Mouse (Mus musculus) heart, postnatal 4 days (tissue): Measurements from ENCODE around the gene 1700011L22Rik. TPM values are rescaled to one million over a fixed set of nuclear protein-coding genes. Genes with fewer than 3 reads are reported as not detected.

Experiments used
- DNase-seq: peaks from one replicate; pipeline ENCODE4 v3.0.0; 2021
- total RNA-seq, 2 experiments: library from RNA; stranded (reverse); gene quantifications; 2 replicates each; pipeline ENCODE4 v1.2.3; 2021

Gene 1700011L22Rik
- total RNA-seq, 2 experiments from 2014 or later, result not detected

DNA sequence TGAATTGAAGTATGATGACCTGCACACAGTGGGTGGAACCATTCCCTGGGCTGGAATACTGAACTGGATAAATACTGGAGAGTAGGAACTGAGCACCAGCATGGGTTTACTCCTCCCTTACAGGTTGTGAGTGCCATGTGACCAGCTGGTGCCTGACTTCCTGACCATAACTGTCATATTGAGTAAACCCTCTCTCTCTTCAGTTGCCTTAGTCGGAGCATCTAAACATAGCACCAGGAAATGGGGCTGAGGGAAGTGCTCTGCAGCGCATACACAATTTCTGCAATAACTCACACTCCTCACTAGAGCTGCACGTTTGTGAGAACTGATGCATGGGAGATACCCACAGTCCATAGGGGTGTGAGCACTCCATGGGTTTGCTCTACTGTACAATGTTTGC lies 9.1 kb downstream of the 1700011L22Rik start:
- DNase-seq, result no peak

DNA sequence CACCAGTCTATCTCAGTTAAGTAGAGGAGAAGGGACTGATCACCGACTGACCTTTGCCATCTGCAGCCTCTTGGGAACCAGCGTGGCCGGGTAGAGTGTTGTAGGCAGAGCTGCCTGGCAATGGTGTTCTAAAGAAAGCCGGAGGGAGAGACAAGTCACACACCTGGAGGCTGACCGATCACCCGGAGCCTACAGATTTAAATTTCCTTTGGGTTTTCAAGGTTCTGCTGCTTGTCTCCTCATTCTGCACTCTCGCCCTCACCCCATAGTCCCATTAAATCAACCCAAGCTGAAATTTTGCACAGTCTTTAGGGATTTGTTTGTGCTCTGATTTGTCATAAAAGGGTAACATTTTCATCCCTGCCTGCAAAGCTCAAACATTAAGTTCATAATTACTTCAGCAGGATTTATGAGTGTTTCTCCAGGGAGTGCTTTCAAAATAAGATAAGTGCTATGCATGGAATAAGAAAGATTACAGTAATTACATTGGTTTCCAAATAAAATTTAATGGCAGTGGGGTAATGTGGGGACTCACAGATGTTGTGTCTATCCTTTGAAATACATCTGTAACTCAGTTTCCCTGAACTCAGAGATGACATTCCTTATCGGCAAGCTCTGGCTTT lies 19.0 kb downstream of the 1700011L22Rik start:
- DNase-seq, result no peak

DNA sequence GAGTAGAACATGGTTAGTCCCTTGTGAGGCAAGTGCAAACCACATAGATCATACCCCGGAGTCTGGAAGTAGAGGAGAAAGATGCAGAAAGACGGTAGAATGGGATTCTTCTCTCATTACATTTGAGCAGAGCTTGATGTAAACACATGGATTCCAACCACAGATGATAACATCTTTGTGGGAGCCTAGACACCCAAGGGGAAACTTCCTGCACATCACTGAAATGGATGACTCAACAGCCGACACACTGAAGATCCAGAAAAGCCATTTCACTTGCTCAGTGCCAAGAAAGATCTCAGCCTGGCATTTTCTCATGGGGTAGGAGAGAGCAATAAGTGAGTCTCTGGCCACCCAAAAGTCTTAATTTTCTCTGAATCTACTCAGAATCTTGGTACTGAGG lies 20.5 kb downstream of the 1700011L22Rik start:
- DNase-seq, result no peak

DNA sequence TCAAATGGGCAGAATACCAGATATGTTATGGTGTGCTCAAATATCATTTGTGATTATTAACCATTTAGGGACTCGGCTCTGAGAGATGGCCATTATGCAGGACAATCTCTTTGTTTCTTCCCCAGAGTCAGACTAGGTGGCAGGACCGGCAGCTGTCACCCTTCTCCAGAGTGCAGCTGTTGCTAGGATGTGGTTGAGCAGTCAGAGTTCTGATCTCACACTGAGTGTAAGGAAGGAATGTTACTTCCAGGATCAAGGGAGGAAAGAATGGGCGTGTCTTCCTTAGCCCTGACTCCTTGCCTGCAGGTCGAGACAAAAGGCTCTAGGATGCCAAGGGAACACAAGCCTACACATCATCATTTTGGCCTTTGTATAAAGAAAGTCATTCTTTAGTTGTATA lies 21.2 kb downstream of the 1700011L22Rik start:
- DNase-seq, result no peak

DNA sequence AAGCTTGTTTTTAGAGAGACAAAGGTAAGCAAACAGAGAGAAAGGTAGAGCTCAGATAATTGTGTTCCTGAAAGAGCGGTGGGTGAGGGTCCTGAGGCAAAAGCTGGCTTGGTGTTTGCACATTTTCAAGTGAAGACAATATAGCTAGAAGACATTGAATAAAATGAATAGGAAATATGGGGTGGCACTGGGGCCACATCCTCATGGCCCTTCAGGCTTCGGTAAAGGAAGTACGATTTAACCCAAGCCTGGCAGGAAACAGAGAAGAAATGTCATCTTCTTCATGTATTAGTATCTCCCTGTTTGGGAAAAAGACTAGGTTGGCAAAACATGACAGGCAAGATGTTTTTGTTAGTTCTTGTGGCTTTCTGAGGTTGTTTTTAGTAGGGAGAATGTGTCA lies 22.3 kb downstream of the 1700011L22Rik start:
- no peak for DNase-seq

DNA sequence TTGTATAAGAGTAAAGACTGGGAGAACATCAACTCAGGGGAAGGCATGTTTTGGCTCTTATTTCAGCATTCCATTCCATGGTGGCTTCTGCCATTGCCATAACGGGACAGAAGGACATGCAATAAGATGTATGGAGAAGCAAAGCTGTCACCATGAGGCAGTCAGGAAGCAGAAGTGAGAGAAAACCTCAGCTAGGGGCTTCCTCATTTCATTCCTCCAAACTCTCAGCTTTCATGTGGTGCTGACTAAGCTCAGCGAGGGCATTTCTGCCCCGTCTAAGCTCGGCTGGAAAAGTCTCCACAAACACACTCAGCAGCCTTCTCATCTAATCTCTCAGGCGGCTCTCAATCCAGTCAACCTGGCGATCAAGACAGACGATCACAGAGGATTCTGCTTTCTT lies 22.8 kb downstream of the 1700011L22Rik start:
- no peak for DNase-seq

DNA sequence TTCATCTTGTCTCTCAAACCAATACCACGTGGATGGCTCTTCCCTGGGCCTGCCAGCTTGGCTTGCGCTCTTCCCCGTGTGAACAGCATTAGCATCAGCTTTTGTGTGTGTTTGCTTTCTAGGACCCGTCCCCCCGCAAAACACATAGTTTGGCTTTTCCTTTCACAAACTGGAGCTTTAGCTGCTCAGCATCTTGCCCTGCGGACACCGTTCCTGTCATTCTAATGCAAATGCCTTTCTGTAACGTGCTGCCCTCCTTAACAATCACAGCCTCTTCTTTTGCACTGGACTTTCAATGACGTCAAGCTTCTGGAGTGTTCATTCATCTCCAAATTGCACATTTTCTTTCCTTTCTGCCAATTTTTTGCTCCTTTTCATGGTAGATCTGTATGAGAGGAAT lies 24.0 kb downstream of the 1700011L22Rik start:
- no peak for DNase-seq

DNA sequence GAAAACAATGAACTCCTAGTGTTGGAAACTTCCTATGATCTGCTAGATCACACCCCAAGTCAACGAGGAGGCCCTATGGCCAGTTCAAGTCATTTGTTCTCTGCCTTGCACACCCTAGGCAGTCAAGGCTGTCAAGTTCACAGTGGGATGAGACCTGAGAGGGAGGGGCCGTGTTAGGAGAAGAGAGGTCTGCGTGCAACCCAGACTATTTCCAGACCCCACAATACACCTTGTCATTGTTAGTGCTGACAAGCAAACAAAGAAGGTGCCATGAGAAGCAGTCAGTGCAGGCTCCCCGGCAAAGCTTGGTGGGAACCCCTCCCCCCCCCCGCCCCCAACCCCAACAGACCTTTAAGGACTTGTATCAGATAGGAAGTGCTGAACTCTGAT lies 25.6 kb downstream of the 1700011L22Rik start:
- no peak for DNase-seq

DNA sequence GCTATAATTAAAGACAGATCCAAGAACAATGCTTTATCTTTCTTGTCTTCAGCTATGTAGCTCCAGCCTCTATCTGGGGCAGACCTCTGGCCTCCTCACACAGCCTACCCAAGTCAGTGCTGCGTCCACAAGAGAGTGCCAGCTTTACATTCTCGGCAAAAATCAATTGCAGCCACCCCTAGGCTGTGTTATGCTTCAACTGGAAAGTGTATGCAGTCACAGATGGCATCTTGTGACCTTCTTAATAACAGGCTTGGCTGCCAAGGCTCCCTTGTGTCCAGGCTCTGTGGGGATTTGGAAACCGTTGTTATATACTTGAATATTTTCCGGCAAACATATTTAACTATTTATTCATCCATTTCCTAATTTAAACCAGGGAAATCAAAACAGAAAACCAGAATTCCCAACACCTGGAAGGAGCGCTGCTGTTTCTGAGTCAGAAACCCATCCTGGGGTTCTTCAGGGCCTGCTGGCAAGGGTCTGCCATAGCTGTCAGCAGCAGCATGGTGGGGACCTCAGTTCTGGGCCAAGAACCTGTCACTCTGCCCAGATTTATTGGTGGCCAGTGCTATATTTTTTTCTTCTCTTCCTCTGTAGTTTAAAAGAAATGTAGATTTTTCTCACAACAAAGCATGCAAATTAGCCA lies 26.1 kb downstream of the 1700011L22Rik start:
- peak; percentile 30 for DNase-seq

DNA sequence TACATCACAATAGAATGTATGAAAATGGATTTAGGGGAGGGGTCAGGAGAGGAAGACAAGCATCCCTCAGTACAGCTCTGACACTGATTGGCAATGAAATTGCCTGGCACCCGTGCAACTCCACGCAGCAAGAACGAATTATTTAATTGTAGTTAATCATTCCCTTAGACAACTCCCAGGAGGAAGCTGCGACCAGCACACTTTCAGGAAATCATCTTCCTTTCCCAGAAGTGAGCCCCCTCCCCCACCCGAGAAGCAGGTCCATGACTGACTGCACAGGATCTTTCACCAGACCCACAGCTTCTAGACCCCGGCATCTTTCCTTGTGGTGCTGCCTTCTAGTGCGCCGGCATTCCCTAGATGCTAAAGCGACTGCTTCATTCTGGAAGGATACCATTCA lies 36.7 kb downstream of the 1700011L22Rik start:
- DNase-seq, result no peak

DNA sequence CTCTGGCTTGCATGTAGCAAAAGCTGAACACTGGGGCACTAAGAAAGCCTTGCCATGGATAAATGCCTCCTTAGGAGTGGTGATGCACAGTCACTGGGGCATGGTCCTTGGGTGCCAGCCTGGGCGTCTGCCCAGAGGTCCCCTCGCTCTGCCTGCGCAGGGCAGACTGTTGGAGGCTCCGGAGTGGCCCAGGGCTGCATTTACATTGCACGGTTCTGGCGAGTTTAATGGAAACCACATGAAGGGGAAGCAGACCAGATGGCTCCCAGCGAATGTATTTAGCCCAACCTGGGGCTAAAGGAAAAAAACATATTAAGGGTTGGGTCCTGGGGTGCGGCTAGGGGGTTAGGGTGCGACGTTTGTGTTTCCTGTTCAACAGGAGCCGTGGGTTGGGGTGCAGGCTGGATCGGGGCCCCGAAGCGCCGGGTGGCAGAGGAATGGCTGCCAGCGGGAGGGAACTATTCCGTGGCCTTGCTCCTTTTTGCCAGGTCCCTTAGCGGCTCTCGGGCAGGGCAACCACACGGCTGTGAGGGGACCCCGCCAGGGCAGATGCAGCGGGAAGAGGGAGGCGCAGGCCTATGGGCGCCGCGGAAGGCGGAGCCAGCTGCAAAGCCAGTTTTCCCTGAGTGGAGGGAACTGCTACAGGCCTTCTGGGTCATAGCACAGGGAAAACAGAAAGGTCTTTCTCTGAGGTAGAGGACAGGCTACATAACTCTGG lies 38.6 kb downstream of the 1700011L22Rik start:
- peak; percentile 67 for DNase-seq

DNA sequence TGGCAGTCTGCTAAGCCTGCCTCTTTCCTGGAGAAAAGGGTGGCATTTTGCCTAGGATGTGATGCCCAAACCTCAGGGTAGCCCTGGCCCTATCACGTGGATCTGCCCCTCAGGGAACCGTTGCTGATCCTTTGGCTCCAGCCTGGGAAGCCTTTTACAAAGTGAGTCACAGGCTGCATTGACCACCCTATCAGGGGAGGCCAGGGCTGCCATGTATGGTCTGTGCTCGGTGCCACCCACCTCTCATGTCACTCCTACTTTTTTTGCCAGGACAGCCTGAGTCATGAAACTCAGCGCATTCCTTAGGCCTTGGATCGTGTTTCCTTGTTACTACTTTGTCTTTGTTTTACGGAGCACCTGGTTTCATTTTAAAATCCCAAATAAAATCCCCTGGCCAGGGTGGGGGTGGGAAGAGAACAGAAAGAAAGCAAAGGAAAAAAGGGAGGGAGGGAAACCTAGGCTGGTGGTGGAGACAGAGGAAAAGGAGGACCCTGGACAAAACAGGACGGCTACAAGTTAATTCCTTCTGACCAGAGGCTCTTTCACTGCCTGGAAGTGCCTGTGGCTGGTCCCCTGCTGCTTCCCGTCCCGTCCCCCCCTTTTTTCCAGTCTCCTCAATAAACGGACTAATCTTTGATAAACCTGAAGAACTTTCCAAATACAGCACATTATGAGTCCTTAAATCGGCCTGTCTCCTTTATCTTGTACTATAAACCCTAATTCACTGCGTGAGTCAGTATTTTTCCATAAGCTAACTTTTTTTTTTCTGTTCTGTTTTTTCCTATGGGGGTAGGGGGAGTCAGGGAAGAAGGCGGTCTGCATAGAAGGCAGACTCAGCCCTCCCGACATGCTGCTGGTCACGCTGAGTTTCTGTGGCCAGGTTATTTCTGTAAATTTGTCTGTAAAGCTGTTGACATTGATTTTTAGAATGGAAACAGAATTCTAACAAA lies 39.4 kb downstream of the 1700011L22Rik start:
- peak; percentile 57 for DNase-seq

DNA sequence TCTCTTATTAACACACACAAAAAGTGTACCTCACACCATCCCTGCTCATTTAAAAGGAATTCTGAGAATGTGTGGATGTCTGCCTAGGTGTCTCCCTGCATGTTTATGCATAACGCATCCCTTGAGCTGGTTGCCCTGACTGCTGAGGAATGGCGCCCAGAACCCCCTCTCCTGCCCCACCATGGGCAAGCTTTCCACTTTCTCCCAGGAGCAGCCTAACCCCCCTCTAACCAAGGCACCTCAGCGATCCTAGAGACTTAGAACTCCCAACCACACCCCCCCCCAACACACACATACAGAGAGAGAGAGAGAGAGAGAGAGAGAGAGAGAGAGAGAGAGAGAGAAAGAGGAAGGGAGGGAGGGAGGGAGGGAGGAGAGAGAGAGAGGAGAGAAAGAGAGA lies 40.2 kb downstream of the 1700011L22Rik start:
- DNase-seq, result no peak

DNA sequence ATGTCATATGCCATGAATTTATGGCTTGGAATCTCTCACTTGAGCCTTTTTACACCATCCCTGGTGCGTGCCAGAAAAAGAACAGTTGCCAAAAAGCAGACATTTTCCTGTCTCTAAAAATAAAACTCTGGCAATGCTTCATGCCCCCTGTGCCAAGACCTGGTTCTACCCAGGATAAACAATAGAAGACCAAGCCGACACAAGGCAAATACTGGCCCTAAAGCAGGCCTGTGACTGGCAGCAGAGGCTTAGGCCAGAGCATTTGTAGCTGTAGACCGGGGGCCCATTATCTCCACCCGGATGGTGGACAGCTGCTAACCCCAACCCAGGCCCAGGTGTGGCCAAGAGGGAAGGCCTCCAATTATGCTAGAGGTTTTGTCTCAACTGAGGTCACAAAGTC lies 41.5 kb downstream of the 1700011L22Rik start:
- peak; percentile 66 for DNase-seq

DNA sequence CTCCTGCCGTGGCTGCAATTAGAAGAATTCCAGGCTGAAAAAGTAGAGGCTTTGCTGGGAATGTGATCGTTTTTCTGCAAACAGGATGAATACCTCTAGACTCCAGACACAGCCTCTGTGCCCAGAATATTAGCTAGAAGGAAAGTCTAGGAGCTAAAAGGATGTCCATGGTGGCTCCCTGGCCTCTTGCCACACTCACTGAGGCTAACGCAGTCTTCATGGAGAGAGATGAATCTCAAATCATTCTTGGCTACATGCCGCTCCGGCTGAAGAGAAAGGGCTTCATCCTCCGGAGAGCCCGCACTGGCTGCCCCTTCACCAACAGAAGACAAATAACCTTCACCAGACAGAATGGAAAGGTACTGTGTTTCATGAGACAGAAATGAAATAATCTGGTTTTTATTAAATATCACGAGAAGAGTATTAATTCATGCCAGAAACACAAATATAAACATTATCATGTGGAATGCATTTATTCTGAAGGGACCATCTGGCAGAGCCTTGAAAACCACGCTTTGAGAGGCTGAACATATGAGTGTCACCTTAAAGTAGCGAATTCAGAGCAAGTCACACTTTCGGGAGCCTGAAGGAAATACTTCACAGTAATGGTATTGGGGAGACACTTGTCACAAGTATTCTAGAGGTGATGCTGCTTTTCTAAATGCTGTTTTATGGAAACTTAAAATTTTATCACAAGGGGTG lies 46.8 kb downstream of the 1700011L22Rik start:
- no peak for DNase-seq

DNA sequence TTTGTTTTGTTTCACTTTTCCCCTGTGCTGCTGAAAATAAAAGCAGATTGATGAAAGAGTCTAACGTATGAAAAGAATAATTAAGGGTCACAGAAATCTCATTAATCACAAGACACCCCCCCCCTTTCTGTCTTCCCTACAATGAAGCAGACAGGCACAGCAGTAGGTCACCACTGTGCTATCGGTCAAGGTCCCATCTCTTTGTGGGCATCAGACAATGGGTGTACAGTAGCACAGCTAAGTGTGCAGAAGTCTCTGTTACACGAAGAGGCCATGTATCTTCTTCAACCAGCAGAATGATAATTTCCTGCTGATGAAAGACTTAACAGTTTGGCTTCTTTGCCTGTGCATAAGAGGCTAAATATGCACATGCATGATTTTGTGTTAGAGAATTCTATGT lies 49.7 kb downstream of the 1700011L22Rik start:
- DNase-seq, result no peak

DNA sequence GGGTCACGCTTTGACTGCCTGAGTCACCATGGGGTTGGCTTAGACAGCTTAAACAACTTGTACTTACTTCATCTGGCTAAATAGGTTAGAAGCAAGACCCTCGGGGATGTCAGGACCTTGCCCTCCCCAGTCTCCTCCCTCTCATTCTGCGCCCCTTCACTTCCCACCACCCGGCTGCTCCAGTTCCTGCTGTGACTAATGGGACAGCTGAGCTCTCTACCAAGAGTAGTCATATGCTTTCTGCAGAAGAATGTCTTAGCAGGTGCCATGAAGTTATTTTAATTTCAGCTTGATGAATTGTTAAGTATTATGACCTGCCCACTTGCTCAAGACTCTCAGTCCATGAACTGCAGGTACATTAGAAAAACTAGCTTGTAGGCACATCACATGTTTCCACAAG lies 51.9 kb downstream of the 1700011L22Rik start:
- no peak for DNase-seq

DNA sequence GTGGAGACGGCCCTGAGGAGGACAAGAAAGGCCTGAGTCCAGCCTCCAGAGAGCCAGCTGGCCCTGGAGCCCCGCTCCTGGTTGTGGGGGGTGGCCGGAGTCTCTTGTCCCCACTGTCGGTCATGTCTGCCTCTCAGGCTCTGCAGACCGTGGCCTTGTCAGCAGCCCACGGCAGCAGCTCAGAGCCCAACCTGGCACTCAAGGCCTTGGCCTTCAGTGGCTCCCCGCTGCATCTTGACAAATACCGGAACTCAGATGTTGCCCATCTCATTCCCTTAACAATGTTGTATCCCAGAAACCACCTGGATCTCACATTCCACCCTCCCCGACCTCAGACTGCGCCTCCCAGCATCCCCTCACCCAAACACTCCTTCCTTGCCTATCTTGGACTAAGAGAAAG lies 58.3 kb downstream of the 1700011L22Rik start:
- no peak for DNase-seq

DNA sequence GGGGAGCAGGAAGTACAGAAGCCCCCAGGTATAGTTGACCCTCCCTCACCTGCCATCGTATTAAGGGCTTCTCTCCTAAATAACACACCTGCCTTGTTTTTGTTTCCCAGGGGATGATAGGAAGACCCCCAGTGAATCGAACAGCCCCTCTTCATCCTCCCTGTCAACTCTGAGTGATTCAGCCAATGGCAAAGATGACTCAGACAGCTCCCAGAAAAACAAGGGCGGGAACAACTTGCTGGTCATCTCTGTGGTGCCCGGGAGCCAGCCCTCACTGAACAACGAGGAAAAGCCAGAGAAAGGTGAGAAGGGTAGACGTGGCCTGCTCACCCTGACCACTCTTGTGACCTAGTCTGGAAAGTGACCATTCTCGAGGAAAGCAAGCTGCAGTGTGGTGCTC lies 62.9 kb downstream of the 1700011L22Rik start:
- DNase-seq, result no peak

DNA sequence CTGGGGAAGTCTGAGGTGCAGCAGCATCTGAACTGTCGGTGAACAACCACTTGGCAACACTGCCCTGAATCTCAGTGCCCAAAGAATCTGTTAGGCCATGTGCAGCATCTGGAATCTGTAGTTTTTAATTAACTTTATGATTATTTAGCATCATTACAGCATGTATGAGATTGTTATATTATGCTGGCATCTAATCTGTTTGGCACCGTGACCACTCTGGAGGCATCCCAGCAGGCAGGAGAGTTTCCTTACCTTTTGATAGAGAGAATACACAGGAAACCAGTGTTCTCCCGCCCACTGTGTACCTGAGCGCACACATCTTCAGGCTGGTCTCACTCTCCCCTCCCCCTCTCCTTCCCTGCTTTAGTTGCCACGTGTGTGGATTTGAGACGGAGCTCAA lies 68.7 kb downstream of the 1700011L22Rik start:
- DNase-seq, result no peak

DNA sequence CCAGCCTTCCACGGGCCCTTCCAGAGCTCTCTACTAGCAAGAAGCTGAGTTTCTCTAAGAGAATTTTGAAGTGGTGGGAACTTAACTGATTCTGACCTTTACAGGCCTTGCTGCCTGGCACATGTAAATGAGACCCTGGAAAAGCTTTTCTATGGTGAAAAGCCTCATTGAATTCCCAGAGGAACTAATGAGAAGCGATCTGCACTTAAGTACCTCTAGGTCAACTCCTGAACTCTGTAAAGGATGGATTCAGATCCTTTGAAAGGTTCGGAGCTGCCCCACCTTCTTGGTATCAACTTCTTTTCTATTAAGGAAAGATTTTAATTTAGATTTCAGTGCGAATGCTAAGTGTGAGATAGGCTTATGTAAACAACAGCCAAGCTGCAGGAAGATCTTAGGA lies 72.4 kb downstream of the 1700011L22Rik start:
- no peak for DNase-seq

DNA sequence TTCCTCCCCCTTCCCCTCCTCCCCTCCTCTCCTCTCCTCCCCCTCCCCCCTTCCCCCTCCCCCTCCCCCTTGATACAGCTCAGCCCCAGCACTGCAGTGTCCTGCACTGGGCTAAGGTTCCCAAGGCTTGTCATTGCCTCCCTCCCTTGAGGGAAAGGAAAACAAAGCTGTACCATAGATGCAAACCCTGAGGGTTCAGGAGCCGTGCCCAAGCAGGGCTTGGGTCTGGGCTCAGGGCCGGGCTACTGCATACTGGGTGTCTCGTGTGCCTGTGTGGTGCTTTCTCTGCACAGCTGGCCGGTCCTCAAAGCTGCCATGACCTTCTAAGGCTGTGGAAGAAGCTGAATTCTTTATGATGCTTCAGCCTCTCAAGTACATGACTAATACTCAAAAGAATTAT lies 74.8 kb downstream of the 1700011L22Rik start:
- DNase-seq, result no peak
